Mouse (Mus musculus) left cerebral cortex, adult 9 months (tissue): ENCODE measurements around the gene Cops4.
A peak's percentile ranks its signal among the peaks of the same experiment; 100 is the strongest.

Experiments used
- DNase-seq, 2 experiments: peaks; one replicate each; pipeline ENCODE4 v3.0.0; 2022; ENCODE audit warnings: low spot score in 2 of 2

The Cops4 gene

DNA sequence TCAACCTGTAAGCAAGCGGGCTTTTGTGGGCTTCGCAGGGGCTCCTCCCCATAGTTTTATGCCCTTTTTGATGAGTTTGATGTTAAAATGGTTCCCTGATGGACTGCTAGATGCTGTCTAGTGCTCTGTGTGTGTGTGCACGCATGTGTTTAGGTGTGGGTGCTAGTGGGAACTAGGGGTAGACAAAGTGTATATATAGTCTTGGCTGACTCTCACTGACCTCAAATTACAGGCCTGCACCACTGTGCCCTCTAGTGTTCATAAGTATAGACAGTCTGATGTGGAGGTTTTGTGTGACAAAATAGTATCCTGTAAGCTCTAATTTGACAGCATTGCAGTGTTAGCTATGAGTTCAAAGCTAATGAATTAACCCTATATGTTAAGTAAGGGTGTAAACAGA lies 18.5 kb downstream of the Cops4 start:
- DNase-seq = peak in 1 of 2 experiments; percentile 27

DNA sequence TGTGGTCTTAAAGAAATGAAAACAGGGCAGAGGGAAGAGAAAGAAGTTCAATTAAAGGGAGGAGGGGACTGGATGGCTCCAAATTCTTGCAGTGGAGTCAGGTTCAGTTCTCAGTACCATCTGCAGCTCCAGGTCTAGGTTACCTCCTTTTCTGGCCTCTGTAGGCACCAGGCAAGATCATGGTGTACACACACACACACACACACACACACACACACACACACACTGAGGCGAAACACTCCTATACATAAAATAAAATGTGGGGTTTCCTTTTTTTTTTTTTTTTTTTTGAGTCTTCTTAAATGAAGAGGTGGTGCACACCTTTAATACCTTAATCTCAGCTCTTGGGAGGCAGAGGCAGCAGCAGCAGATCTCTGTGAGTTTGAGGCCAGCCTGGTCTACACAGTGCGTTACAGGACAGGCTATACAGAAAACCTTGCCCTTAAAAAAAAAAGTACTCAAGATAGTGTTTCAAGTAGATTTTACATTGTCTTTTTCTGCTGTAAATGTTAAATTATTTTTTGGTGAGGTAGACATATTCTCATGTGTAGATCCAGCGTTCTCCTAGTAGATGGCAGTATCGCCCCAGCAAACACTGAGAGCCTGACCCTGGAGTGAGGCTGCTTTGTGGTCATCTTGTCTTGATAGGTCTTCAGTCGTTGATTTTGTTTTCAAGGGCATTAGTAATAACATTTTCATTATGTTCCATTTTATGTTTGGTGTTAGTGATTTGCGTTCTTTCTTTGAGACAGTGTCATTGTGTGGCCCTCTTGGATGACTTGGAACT lies 28.4 kb downstream of the Cops4 start:
- no peak for DNase-seq

DNA sequence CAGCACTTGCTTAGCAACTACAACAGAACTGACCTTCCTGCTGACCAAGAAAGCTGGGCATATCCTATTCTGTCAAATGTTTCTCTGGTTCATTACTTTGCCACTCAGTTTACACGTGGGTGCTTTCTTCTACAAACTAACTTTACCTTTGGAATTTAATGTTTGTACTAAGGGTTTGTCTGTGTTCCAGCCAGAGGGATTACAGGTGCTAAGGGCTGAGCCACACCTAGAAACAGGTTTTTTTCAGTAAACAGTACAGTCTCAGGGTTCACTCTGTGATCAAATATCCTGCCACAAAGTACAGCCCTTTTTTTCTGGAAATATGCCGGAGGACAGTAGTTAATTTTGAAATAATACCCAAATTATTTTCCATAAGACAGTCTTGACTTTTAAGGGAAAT lies 30.1 kb downstream of the Cops4 start:
- DNase-seq = no peak

DNA sequence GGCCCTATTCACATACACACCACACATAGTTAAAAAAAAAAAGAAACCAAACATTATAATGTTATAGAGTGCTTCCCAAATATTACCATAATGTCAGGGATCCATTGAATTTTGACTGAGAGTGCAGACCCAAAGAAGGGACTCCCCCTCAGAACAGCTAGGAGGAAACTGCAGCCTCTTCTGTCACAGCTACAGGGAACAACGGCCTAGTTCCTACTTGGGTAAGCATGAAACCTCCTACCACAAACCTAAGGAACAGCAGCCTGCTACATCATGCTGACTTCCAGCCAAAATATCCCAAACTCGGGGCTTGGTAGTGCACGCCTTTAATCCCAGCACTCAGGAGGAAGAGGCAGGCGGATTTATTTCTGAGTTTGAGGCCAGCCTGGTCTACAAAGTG lies 31.2 kb downstream of the Cops4 start:
- no peak for DNase-seq

DNA sequence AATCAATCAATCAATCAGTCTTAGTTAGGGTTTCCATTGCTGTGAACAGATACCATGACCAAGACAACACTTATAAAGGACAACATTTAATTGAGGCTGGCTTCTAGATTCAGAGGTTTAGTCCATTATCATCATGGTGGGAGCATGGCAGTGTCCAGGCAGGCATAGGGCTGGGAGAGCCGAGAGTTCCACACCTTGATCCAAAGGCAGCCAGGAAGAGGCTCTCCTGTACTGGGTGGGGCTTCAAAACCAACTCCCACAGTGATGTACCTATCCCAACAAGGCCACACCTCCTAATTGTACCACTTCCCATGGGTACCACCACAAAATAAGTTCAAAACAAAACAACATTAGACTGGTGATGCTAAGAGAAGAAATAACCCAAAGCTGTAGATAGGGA lies 32.0 kb downstream of the Cops4 start:
- no peak for DNase-seq

DNA sequence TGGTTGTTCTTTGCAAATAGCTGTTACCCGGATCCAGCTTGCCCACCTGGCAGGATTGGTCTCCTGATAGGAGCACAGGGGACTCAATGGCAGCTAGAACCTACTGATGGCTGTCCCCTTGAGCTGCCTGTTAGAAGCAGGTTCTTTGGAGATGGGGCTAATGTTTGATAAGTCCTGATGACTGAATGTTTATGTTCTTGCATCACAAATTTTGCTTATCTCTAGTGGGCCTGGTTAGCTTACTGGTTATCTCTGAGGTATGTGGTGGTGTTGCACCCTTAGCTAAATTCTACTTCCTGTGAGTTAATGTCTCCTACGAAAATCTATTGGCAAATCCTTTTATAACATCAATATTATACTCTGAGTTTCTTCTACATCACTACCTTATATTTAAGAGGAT lies 33.8 kb downstream of the Cops4 start:
- DNase-seq = no peak

DNA sequence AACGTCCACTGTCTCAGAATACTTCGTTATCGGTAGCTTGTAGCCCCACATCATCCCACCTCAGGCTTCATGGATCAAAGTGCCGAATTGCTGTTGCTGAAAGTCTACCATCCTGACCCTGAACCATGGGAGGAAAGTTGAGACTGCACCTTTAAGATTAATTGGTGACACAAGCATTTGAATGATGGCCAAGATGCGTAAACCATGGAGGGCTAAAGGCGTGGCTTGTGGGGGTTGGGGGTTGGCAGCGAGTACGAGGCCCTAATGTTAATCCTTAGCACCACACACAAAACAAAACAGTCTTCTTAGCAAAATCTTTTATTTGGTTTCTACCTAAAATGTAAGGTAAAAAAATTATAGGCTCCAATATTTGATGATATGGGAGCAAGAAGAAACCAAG lies 35.3 kb downstream of the Cops4 start:
- DNase-seq = no peak

DNA sequence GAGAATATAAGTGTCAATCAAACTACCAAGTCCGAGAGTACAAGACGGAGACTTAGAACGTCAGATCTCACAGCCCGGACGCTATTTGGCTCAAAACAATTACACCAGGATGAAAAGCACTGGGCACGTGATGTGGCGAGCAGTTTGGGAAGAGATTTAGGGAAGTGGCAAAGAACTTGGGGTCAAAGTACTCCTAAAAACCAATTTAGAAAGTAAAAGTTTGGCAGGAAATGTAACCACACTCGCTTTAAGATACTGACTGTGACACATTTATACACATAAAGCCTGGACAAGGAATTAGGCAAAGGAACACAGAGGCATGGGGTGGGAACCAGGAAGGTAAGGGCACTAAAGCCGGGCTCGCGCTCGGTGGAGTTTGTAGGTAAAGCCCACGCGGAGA lies 38.9 kb downstream of the Cops4 start:
- DNase-seq = no peak

DNA sequence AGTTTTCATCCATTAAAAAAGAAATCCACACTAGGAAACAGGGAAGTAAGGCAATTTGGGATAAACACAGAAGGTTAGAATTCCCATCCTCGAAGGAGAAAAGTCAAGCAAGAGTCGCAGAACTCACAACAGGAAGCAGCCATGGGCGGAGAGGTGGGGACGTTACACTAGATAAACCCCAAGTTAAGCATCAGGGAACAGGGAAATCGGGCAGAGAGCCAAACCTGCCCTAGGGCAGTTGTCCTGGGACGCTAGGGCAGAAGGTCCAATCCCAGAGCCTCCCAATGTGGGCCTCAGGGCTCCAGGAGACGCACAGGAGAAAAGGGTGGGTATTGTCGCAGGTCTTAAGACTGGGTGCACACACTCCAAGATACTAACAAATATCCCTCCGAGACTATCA lies 39.4 kb downstream of the Cops4 start:
- DNase-seq = no peak

DNA sequence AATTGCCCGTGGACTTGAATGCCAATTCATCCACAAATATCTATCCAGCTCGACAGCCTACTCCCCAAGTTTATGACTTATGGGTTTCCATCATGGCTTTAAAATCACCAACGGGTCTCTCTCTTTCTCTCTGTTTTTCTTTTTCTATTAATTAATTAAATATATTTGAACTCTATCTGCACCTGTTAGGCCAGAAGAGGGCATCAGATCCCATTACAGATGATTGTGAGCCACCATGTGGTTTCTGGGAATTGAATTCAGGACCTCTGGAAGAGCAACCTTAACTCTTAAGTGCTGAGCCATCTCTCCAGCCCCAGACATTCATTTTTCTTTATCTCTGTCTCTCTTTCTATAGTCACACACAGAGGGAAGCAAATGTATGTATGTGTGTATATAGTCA lies 40.7 kb downstream of the Cops4 start:
- no peak for DNase-seq

DNA sequence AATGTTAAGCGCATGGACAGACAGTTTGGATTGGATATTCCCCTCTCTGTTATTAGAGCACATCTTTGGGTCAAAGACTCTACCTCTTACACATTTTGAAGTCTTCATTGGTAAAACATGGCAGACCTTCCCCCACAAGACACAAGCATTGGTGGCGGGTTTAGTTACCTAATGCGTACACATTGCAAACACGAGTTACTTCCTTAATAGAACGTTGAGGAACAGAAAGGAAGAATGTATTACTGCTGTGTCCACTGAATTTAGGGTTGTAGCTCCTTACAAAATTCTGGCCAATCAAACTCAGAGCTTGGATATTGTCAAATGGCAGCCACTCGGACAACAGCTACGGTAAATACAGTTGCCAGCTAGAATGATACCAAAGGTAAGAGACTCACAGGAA lies 41.2 kb downstream of the Cops4 start:
- no peak for DNase-seq

DNA sequence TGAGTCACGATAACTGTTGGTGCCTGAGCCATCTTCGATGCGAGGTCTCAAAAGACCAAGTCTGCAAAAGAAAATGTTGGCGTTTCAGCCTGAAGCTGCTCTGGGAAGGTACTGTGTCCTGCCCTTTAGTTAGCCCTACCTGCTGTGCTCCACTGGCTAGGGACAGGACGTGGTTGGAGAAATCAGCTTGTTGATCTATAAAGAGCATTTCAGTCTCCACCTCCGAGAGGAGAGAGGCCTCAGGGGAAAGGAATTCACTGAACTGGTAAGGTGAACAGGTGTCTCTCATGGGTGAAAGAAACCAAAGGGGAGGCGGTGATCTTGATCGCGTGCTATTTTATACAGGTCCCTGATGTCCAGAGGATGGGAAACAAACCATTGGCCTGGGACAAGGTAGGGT lies 44.6 kb downstream of the Cops4 start:
- DNase-seq = no peak

DNA sequence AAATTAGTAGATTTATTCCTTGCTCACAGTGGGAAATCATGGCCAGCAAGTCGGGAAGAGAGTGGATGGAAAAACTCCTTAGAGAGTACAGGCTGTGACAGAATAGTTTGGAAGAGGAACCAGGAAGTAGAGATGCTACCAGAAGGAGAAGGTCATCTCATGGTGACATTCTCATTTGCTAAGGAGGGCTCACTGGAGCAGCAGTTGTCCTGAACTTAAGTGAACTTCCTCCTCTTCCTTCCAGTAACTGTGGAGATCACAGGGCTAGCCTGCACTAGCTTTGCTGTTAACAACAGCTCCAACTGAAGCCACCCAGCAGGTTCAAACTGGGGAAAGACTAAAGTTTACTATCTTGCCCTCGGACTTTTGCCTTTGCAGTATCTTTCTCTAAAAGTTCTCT lies 48.7 kb downstream of the Cops4 start:
- DNase-seq = no peak

DNA sequence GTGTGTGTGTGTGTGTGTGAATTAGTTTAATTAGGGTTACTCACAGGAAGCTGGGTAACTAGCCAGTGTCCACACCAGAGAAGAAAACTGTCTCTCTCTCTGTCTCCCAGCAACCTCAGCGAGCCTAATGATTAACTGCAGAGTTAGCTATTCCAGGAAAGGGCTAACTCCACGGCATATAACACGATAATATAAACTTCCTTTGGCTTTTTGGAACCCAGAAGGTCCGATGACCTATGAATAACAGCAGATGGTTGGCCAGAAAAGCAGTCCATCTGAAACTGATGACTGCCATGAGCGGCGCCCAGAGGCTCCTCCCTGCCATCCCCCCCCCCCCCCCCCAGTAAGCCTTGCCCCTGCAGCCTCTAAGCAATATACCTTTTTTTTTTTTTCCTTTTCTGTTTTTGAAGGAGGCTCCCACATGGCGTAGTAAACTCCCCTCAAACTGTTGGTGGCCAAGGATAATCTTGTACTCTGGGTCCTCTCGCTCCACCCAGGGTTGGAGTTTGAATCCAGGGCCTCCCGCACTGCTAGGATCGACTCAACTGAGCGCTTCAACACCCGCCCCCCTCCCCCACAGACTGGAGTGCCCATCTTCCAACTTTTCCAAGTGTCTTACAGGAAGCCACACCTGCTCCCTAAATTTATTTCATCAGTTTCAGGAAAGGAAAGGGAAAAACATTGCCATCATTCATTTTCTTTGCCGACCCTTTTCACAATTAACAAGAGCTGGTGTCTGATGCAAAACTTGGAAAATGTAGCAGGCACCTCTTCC lies 49.3 kb downstream of the Cops4 start:
- DNase-seq = no peak

DNA sequence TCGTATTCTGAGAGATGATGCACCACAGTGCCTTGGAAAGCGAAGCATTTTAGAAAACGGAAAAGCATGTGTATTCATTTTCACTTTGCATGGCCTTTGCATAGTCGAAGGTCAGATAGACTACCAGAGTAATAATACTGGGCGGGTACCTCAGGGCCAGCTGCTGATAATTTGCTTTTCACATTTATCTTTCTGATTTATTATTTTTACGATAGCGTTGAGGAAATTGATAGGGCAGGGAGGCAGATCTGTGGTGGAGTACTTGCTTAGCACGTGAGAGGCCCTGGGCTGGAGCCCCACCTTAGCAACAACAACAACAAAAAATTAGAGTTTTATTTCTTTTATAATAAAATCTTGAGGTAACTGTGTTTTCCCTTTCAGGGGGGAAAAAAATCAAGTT lies 50.1 kb downstream of the Cops4 start:
- no peak for DNase-seq

DNA sequence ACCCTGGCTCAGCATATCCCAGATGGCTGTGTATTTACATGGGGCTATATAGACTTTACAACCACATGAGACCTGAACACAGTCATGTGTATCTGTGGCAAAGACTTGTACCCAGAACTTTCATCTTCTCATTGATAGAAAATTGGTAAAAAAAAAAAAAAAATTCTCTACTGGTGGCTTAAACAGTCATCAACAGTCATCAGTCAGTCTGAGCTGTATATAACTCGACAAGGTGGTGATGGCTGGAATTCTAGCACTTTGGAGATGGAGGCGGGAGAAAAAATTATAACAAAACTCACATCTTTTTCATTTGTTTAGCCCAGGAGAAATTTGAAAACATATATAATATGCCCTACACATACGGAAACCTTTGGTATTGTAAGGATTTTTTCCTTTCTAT lies 50.7 kb downstream of the Cops4 start:
- DNase-seq = no peak

DNA sequence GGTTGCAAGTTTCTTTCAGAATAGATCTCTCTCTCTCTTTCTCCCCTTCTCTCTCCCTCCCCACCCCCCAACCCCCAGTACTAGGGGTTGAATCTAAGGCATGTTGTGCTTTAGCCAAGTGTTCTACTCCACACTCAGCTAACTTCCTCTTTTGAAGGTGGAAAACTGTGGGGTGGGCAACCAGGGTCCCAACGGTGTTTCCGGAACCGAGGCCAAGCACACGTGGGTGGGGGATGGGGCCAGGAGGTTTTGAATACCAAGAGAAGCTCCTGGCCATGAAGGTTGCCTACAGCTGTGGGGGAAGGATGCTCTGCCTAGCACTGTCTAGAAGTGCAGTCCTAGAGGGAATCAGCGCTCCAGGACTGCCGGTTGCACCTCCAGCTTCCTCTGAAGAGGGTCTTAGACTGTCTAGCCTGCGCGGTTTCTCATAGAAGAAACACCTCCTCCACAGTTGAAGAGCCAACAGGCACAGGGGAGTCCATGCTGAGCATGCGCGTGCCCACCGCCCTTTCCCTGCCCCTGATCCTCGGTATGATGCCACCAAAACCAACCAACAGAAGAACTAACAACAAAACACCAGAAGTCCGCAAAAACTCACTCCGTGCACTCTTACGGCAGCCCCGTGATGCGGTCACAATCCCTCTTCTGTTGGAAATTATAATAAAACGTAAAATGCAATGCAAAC lies 51.3 kb downstream of the Cops4 start:
- DNase-seq = no peak

DNA sequence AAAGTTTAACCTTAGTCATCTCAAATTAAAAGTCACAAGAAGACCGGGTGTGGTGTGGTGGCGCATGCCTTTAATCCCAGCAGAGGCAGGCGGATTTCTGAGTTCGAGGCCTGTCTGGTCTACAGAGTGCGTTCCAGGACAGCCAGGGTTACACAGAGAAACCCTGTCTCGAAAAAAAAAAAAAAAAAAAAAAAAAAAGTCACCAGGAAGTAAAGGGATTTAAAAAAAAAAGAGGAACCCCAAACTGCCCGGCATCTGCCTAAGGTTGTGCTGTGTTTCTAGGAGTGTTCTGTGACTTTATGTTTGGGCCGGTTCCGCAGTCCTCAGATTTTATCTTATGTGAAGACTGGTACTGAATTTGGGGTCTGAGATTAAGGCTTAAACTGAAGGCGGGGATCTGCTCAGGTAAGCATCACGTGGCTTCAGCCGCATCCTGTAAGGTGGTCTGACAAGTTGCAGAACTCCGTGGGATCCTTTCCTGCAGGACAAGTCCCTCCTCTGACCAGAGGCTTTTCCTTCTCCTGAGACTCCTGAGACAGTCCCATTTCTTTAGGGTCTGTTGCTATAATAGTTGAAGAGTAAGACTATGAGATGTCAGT lies 52.0 kb downstream of the Cops4 start:
- DNase-seq = no peak

DNA sequence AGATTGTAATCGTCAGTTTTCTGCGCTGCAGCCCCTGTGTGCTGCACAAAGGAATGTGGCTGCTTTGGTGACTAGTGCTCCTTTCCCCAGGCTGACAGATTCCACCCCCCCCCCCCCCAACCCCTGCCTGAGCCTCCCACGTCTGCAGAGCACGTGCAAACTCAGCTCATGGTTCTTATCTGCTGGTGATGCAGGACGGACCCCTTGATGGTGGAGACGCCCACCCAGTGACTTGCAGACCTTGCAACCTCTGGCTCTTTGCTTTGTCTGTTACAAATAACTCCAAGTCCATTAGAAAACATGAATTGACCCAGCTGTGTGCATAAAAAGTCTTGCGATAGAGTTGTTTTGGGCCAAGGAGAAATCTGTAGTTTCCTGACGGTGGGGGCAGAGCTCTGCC lies 52.6 kb downstream of the Cops4 start:
- DNase-seq = no peak

DNA sequence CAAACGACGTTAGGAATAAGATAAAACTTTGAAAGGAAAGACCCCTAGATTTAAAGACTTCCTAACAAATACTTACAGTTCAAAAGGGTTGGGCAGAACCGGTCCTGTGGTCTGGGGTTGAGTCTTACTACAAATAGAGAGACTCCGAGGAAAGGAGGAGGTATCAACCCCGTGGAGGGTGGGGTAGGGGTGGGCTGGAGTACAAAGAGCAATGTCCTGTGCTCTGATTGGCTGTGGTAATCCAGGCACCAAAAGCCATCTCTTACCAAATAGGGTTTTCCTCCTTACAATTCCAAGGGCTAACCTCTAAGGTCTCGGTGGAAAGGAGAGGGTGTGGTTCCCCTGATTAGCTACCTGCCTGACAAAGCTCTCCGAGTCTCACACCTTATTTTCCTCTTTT lies 54.0 kb downstream of the Cops4 start, which contains the start of gene Plac8:
Gene Plac8 (minus strand): TSS at position 177 of the 400 bp plus-strand sequence.
- no peak for DNase-seq

DNA sequence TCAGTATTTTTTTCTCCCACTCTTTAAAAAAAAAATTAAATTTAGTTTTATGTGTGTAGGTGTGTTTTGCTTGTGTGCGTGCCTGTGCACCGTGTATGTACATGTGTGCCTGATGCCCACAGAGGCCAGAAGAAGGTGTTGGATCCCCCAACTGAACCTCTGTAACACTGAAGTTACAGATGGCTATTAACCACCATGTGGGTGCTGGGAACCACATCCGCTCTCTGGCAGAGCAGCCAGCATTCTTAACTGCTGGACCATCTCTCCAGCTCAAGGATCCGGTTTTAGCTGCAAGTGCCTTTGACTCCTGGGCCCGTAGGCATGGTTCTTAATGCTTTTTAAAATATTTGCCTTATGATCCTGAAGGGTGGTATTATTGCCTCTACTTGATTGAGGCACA lies 55.1 kb downstream of the Cops4 start:
- no peak for DNase-seq

DNA sequence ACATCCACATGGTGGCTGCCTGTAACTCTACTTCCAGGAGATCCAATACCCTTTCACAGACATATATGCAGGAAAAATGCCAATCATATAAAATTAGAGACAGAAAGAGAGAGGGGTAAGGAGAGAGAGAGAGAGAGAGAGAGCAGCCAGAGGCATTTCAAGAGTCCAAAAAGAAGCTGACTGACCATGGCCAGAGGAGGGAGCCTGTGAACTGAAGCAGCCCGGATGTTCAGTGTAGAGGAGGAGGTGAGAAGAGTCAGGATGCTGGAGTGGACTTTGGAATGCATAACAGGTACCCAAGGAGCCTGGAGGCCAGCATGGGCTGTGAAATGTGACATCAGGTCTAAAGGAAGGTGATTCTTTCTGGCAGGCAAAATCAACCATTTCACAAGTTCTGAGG lies 56.7 kb downstream of the Cops4 start:
- DNase-seq = no peak
